Mouse (Mus musculus) adrenal gland, postnatal 0 days (tissue): ENCODE data around the gene Kcnc3. TPM values are rescaled to one million over a fixed set of nuclear protein-coding genes. Genes with fewer than 3 reads are reported as not detected.

ENCODE experiments used
- polyA plus RNA-seq: library from polyadenylated mRNA; unstranded; fragments of >200 nt; fragmentation: Nextera tagmentation; extraction: Ambion mirVana; gene quantifications from 2 replicates; pipeline ENCODE4 v1.2.1, GENCODE M21; 2015

Gene Kcnc3
- 0.63 and 2.0 TPM in 2 replicates for polyA plus RNA-seq

DNA sequence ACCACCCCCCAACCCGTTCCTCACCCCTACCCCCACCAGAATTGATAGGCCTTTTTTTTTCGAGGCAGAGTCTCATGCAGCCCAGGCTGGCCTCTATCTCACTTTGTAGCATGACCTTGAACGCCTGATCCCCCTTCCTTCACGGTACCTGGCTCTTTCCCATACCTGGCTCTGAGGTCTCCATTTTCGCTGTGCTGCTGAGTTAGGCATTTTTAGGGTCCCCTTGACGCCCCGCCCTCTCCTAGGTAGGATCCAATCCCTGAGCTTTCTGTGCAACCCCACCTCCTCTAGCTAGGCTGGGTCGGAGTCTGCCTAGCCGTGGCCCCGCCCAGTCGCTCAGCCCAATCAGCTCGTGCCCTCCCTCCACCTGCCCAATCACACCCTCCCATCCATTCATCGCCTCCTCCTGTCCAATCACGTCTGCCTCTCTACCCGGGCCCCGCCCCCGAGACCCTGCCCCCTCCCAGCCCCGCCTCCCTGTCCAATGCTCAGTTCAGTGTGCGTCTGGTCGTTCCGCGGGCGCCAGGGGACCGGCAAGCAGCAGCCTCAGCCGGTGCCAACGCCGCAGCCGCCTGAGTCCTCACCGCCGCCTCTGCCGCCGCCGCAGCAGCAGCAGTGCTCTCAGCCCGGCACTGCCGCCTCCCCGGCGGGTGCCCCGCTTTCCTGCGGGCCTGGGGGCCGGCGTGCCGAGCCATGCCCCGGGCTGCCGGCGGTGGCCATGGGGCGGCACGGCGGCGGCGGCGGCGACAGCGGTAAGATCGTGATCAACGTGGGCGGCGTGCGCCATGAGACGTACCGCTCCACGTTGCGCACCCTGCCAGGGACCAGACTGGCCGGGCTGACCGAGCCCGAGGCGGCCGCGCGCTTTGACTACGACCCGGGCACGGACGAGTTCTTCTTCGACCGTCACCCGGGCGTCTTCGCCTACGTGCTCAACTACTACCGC is at the start of gene Kcnc3:
TSS of gene Kcnc3 (plus strand) at position 263 of the 946 bp plus-strand sequence.

DNA sequence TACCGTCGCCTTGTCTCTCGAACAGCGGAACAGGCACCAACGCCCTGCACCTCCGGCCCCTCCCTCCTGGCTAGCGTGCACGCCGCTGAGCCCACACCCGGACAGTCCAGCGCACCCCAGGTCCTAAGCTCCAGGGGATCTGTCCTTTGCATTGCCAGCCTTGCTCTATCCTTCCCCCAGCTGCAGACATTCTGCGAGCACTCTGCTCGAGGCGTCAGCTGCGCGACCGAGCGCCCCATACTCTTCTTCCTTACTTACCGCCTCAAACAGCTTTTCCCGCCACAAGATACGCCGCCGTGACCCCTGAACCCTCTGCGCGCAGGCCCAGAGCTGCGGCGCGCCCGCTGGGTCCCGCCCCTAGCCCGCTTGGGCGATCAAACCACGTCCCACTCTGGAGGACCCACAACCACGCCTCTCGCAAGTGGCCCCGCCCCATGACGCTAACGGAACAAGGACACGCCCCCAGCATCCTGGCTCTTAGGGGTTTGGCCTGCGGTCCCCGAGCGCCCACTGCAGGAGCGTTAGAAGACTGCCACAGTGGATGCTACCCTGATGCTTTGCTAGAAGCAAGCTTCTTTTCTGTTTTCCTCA is 41.9 kb upstream of the Kcnc3 start, which contains the start of gene Pold1:
TSS of gene Pold1 (minus strand) at position 353 of the 591 bp plus-strand sequence.

DNA sequence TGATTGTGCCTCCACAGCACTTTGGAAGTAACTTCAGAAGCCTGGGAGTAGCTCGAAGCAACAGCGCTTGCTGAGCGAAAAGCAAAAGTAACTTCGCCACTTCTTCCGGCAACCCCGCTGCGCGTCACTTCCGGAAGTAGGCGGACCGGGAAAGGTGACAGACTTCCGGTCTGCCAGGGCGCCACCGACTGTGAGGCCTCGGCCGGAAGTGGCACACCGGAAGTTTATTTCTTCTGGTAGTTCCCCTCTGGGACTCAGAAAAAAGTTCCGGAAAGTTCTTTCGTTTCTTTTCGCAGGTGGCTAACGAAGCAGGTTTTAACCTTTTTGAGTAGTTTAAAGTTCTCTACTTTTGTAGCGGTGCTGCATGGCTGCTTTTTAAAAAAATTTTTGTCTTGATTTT is 36.6 kb upstream of the Kcnc3 start, which contains the start of gene Nr1h2:
TSS of gene Nr1h2 (minus strand) at position 126 of the 400 bp plus-strand sequence.

DNA sequence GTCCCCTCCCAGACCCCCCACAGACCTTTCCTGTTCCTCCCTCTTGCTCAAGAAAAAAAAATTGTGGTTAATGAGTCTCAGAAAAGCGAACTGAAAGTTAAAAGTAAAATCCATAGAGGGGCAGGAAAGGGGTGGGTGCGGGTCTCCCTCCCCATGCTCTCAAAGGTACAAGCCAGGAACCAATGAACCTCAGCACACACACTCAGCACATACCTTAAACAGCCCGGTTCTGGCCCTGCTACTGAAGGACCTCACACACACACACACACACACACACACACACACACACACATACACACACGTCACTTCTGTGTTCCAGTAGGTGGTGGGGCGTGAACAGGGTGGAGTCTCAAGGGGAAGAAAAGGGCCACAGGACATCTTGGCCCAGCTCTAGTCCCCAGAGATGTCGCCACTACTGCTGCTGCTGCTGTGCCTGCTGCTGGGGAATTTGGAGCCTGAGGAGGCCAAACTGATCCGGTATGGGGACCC is 18.2 kb upstream of the Kcnc3 start, which contains the start of gene Napsa:
TSS of gene Napsa (plus strand) at position 168 of the 489 bp plus-strand sequence.

Other genes starting within 250 kb of the Kcnc3 start
- gene Syt3, start 206.6 kb upstream of the Kcnc3 start, polyA plus RNA-seq, result 3.1 and 3.6 TPM in 2 replicates
- gene 1700008O03Rik, start 204.8 kb upstream of the Kcnc3 start, polyA plus RNA-seq, result 1.2 and 2.0 TPM in 2 replicates
- 1.3 and 3.1 TPM in 2 replicates for gene Lrrc4b, start 161.6 kb upstream of the Kcnc3 start, polyA plus RNA-seq
- 1.4 and 2.2 TPM in 2 replicates for gene Aspdh, start 125.3 kb upstream of the Kcnc3 start, polyA plus RNA-seq
- 53.4 and 55.2 TPM in 2 replicates for gene Josd2, start 122.7 kb upstream of the Kcnc3 start, polyA plus RNA-seq
- gene Emc10, start 94.1 kb upstream of the Kcnc3 start, polyA plus RNA-seq, result 102 and 104 TPM in 2 replicates
- gene Fam71e1, start 94.1 kb upstream of the Kcnc3 start, polyA plus RNA-seq, result 17.2 and 25.9 TPM in 2 replicates
- 0.41 and 0.92 TPM in 2 replicates for gene Mybpc2, start 66.0 kb upstream of the Kcnc3 start, polyA plus RNA-seq
- 0.50 and 0.86 TPM in 2 replicates for gene Spib, start 58.6 kb upstream of the Kcnc3 start, polyA plus RNA-seq
- gene Pold1, start 41.8 kb upstream of the Kcnc3 start, polyA plus RNA-seq, result 19.6 and 23.4 TPM in 2 replicates
- 63.2 and 98.6 TPM in 2 replicates for gene Nr1h2, start 36.7 kb upstream of the Kcnc3 start, polyA plus RNA-seq
- gene Napsa, start 18.3 kb upstream of the Kcnc3 start, polyA plus RNA-seq, result 3.6 and 4.3 TPM in 2 replicates
- 1.7 and 2.0 TPM in 2 replicates for gene Myh14, start 80.2 kb downstream of the Kcnc3 start, polyA plus RNA-seq
- gene Izumo2, start 118.1 kb downstream of the Kcnc3 start, polyA plus RNA-seq, result not detected in 2 replicates
- 25.8 and 41.4 TPM in 2 replicates for gene Vrk3, start 157.7 kb downstream of the Kcnc3 start, polyA plus RNA-seq
- 0.16 and 0.37 TPM in 2 replicates for gene Zfp473, start 160.4 kb downstream of the Kcnc3 start, polyA plus RNA-seq
- 40.4 and 43.1 TPM in 2 replicates for gene Nup62, start 225.4 kb downstream of the Kcnc3 start, polyA plus RNA-seq
- 0.52 and 1.9 TPM in 2 replicates for gene Il4i1, start 225.7 kb downstream of the Kcnc3 start, polyA plus RNA-seq
- gene Atf5, start 226.0 kb downstream of the Kcnc3 start, polyA plus RNA-seq, result 8.1 and 9.7 TPM in 2 replicates